Mouse (Mus musculus) intestine, postnatal 0 days (tissue): ENCODE results near the gene Olfr71. TPM values are rescaled to one million over a fixed set of nuclear protein-coding genes. Genes with fewer than 3 reads are reported as not detected.
A peak's percentile ranks its signal among the peaks of the same experiment; 100 is the strongest.

ENCODE experiments used
- ATAC-seq: fragments of 200-750 bp; cut with Nextera tagmentation; 2 replicates; pipeline ENCODE4 v1.8.0; 2017; ENCODE audit warnings: mild to moderate bottlenecking, moderate TSS enrichment, moderate library complexity
- H3K27ac ChIP-seq: fragments of 300-500 bp; sonication (generic); 2 replicates; pipeline ENCODE4 v1.5.1; 2014; ENCODE audit warnings: mild to moderate bottlenecking, low read depth, low read length, moderate library complexity
- H3K27me3 ChIP-seq: fragments of 300-500 bp; sonication (generic); replicated peaks from 2 replicates; pipeline ENCODE4 v1.6.1; 2014; ENCODE audit warnings: low read length, mixed read lengths; ENCODE audit not compliant: control insufficient read depth, insufficient read depth
- H3K36me3 ChIP-seq: fragments of 300-500 bp; sonication (generic); 2 replicates; pipeline ENCODE4 v1.6.1; 2014; ENCODE audit warnings: mild to moderate bottlenecking, moderate library complexity; ENCODE audit not compliant: control insufficient read depth, insufficient read depth
- H3K4me1 ChIP-seq: fragments of 300-500 bp; sonication (generic); replicated peaks from 2 replicates; pipeline ENCODE4 v1.6.1; 2014; ENCODE audit warnings: antibody characterized with exemption, low read length, mixed read lengths; ENCODE audit not compliant: control insufficient read depth, insufficient read depth
- H3K4me2 ChIP-seq: fragments of 300-500 bp; sonication (generic); replicated peaks from 2 replicates; pipeline ENCODE4 v1.6.1; 2014; ENCODE audit warnings: low read depth, mild to moderate bottlenecking, moderate library complexity
- H3K4me3 ChIP-seq: fragments of 300-500 bp; sonication (generic); 2 replicates; pipeline ENCODE4 v1.5.1; 2014; ENCODE audit warnings: low read depth, low read length
- H3K9ac ChIP-seq: fragments of 300-500 bp; sonication (generic); 2 replicates; pipeline ENCODE4 v1.6.1; 2014; ENCODE audit warnings: mild to moderate bottlenecking, low read depth, low read length
- H3K9me3 ChIP-seq: fragments of 300-500 bp; sonication (generic); 2 replicates; pipeline ENCODE4 v1.6.1; 2016; ENCODE audit warnings: mixed run types; ENCODE audit not compliant: control insufficient read depth
- CTCF ChIP-seq: sonication (generic); IDR thresholded peaks from 2 replicates; pipeline ENCODE4 v1.5.1; 2016; ENCODE audit warnings: low read depth, mild to moderate bottlenecking, control low read depth, antibody characterized with exemption, moderate library complexity
- WGBS: fragments of 180-500 bp; shearing (Covaris S2); extraction: QIAGEN DNeasy Blood & Tissue Kit; methylation state at CpG from one replicate; pipeline ENCODE4 v1.1.7; 2014; 5-methylcytosine and 5-hydroxymethylcytosine counted together
- polyA plus RNA-seq: library from polyadenylated mRNA; unstranded; fragments of >200 nt; fragmentation: Nextera tagmentation; extraction: Ambion mirVana; gene quantifications from 2 replicates; pipeline ENCODE4 v1.2.1, GENCODE M21; 2015

Gene Olfr71
- polyA plus RNA-seq, 1 experiment from 2014 or later, result not detected

GRCm38 (mm10) chr4:43691026-43691425, 19.0 kb downstream of the Olfr71 start:
- Histone ChIP-seq H3K27me3 (no peaks in the 10 kb centered on the region), H3K9ac (no peak overlapping the region), H3K4me3 (no peak overlapping the region), H3K4me2 (no peak overlapping the region), H3K27ac (no peak overlapping the region), H3K36me3 (no peaks in the 10 kb centered on the region), H3K4me1 (no peaks in the 10 kb centered on the region), H3K9me3 (no peaks in the 10 kb centered on the region)
- 75% methylated on average over 5 of the region's 5 CpGs for WGBS
- TF ChIP-seq CTCF, result no peak
- no peak for ATAC-seq

DNA sequence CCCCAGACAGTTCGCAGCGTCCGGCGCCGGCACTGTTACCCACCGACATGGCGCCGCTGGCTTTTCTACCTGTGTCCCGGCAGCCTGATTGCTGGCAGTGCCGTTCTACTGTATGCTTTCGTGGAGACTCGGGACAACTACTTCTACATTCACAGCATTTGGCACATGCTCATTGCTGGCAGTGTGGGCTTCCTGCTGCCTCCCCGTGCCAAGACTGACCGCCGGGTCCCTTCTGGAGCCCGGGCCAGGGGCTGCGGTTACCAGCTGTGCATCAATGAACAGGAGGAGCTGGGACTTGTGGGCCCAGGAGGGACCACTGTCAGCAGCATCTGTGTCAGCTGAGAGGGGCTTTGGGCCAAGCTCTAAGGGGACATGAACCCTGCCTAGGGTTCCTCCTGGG, 20.0 kb downstream of the Olfr71 start:
- H3K4me1 ChIP-seq, result no peaks in the 10 kb centered on the region
- H3K9ac ChIP-seq, result no peak overlapping the region
- 91% methylated on average over 17 of the region's 17 CpGs for WGBS
- H3K9me3 ChIP-seq, result no peaks in the 10 kb centered on the region
- no peaks in the 10 kb centered on the region; the same call in 1 of the 2 replicates for H3K36me3 ChIP-seq
- no peak overlapping the region for H3K27ac ChIP-seq
- no peak for TF ChIP-seq CTCF
- H3K4me3 ChIP-seq, result no peak overlapping the region
- H3K27me3 ChIP-seq, result no peaks in the 10 kb centered on the region
- no peak overlapping the region for H3K4me2 ChIP-seq
- no peak for ATAC-seq

- Histone ChIP-seq H3K9me3 (no peaks in the 10 kb centered on the region), H3K9ac (no peak overlapping the region), H3K27ac (no peak overlapping the region), H3K36me3 (no peaks in the 10 kb centered on the region), H3K4me1 (no peaks in the 10 kb centered on the region), H3K27me3 (no peaks in the 10 kb centered on the region), H3K4me2 (no peak overlapping the region), H3K4me3 (no peak overlapping the region)
- 88% methylated on average over 7 of the region's 7 CpGs for WGBS
- no peak for ATAC-seq
- no peak for TF ChIP-seq CTCF
Observed at GRCm38 (mm10) chr4:43679416-43680043, 30.5 kb downstream of the Olfr71 start.

- H3K4me3 ChIP-seq, result no peak overlapping the region
- H3K9me3 ChIP-seq, result no peaks in the 10 kb centered on the region
- no peak overlapping the region for H3K27ac ChIP-seq
- no peak overlapping the region for H3K9ac ChIP-seq
- H3K36me3 ChIP-seq, result no peaks in the 10 kb centered on the region
- no peaks in the 10 kb centered on the region for H3K4me1 ChIP-seq
- TF ChIP-seq CTCF, result no peak
- ATAC-seq, result no peak
- no peaks in the 10 kb centered on the region for H3K27me3 ChIP-seq
- 91% methylated on average over 6 of the region's 6 CpGs for WGBS
- H3K4me2 ChIP-seq, result no peak overlapping the region
Observed at GRCm38 (mm10) chr4:43678541-43678940, 31.5 kb downstream of the Olfr71 start.

DNA sequence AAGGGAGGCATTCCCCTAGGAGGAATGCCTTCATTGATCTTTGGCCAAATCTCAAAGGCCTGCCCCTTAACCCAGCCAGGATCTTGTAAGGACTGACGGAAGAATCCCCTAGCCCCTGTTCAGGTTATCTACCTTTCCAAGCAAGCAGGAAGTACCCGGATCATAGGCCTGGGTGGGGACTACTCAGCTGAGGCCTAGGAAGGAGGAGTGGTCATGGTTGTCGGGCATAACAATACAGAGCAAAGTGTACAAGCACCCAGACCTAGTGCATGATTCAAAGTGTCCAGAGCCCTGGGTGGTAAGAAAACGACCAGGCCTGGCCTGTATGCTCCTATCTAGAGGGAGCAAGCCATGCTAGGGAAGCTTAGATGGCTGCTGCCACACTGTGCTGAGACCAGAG, 34.4 kb downstream of the Olfr71 start:
- Histone ChIP-seq H3K4me3 (no peak overlapping the region), H3K27me3 (no peaks in the 10 kb centered on the region), H3K4me2 (no peak overlapping the region), H3K4me1 (no peaks in the 10 kb centered on the region), H3K9me3 (no peaks in the 10 kb centered on the region), H3K9ac (no peak overlapping the region), H3K36me3 (no peaks in the 10 kb centered on the region), H3K27ac (no peak overlapping the region)
- TF ChIP-seq CTCF, result no peak
- WGBS, result 35% methylated on average over 4 of the region's 4 CpGs
- ATAC-seq, result no peak

DNA sequence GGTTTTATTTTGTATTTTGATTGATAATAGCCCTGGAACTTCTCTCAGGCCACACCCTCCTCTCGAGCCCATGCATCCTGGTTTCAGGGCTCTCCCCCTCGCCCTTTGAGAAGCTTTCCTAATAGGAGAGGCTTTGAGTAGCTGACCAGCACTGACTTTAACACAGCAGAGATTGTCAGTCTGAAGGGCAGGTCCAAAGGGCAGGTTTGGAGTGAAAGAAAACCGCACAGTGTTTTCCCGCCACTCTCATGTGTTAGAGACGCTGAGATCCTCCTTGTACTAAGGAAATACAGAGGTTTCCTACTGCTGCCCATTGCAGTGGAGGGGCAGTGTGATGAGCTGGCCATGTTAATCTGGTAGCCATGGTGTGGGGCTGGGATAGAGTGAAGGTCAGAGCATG, 35.1 kb downstream of the Olfr71 start:
- Histone ChIP-seq H3K27ac (no peak overlapping the region), H3K4me2 (no peak overlapping the region), H3K36me3 (no peaks in the 10 kb centered on the region), H3K9ac (no peak overlapping the region), H3K4me1 (no peaks in the 10 kb centered on the region), H3K4me3 (no peak overlapping the region), H3K27me3 (no peaks in the 10 kb centered on the region), H3K9me3 (no peaks in the 10 kb centered on the region)
- no peak for TF ChIP-seq CTCF
- peak; percentile 29; the same call in 1 of the 2 replicates for ATAC-seq
- WGBS, result 41% methylated on average over 5 of the region's 5 CpGs

DNA sequence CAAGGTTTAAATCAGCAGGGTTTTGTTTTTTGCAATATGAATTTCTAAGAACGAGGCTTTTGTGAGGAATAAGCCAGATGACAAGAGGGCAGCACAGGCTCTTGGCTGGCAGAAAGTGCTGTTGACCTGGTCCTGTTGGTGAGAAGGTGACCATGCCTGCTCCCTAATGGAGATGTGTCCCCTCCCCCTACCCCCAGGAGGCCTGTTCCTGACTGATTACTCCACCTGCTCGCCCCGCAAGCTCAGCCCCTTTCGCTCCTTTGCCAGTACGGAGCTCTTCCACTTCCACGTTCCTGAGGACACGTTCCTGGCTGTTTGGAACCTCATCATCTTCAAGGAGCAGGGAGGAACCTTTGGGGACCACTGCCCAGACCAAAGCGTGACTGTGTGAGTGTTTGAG, 36.4 kb downstream of the Olfr71 start:
- TF ChIP-seq CTCF, result no peak
- Histone ChIP-seq H3K9ac (no peak overlapping the region), H3K27ac (no peak overlapping the region), H3K36me3 (no peaks in the 10 kb centered on the region), H3K4me3 (no peak overlapping the region), H3K27me3 (no peaks in the 10 kb centered on the region), H3K9me3 (no peaks in the 10 kb centered on the region), H3K4me1 (peaks cover 1% of the 10 kb centered on the region; the same call in 1 of the 2 replicates), H3K4me2 (no peak overlapping the region)
- no peak for ATAC-seq
- WGBS, result 84% methylated on average over 8 of the region's 8 CpGs
